Mouse (Mus musculus) small intestine, adult 2 months (tissue): Measurements from ENCODE around the gene Cyp4f15.

Experiments
- CTCF ChIP-seq: fragments of 200-500 bp; IDR thresholded peaks from 2 replicates; pipeline ENCODE4 v1.5.1; 2012; ENCODE audit warnings: low read depth, mild to moderate bottlenecking, control low read depth, inconsistent platforms, low read length, moderate library complexity, mixed read lengths; ENCODE audit not compliant: insufficient replicate concordance, insufficient read length; ENCODE audit errors: extremely low read depth
- POLR2A ChIP-seq: fragments of 200-500 bp; IDR thresholded peaks from 2 replicates; pipeline ENCODE4 v1.6.1; 2012; ENCODE audit warnings: low read depth, mild to moderate bottlenecking, control low read depth, inconsistent platforms, low read length, moderate library complexity

DNA sequence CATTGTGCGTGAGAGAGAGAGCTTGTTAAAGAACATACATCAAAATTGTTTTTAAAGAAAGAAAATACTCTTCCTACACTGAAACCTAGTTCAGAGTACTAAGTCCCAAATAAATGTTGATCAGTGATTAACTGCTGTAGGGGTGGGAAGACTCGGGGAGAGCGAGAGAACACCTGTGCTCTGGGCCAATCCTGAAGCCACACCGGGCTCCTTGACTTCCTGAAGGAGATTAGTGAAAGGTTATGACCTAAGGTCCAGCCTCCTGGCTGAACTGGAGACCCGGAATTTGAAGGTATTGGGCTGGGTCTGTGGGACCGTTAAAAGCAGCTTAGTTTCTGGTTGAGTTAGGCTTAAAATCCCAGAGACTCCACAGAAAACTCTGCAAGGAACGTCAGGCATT, 37.3 kb downstream of the Cyp4f15 start:
- TF ChIP-seq POLR2A (no peak), CTCF (no peak)
